Comparison of ENCODE assay signal across 19 mouse cellular contexts in genomic region chr16:30979905-30980304, GRCm38 (mm10).
"Had no signal": no experiment of that assay in that cellular context is flagged by ENCODE, and none has a peak within 500 bp of the region (broad histone marks: within the 10 kb centered on the region; RNA-seq: fewer than 3 reads in every experiment).

No protein-coding gene starts in this region.

- H3K9ac ChIP-seq: liver, embryonic 13.5 days; midbrain, embryonic 13.5 days; neural tube, embryonic 13.5 days had no signal

- H3K27me3 ChIP-seq: liver, embryonic 13.5 days; megakaryocyte, embryonic 14.5 days; midbrain, embryonic 13.5 days; neural tube, embryonic 13.5 days had no signal

- H3K27ac ChIP-seq: hindbrain, postnatal 0 days; liver, embryonic 13.5 days; midbrain, embryonic 10.5 days; midbrain, embryonic 13.5 days; neural tube, embryonic 13.5 days had no signal

- DNase-seq: kidney, adult 18-20 months; kidney, adult 9 months; kidney, postnatal 14 days; kidney, postnatal 4 days; layer of hippocampus, adult 9-11 months; liver, embryonic 13.5 days; retina, postnatal 1 day; right cerebral cortex, postnatal 25 days; spleen, adult 18-20 months; thymus, postnatal 25 days had no signal

- H3K9me3 ChIP-seq: liver, embryonic 13.5 days; megakaryocyte, embryonic 14.5 days; midbrain, embryonic 10.5 days; midbrain, embryonic 13.5 days; neural tube, embryonic 13.5 days had no signal

- H3K4me2 ChIP-seq: liver, embryonic 13.5 days; midbrain, embryonic 13.5 days; neural tube, embryonic 13.5 days had no signal

- H3K4me3 ChIP-seq: liver, embryonic 13.5 days; midbrain, embryonic 10.5 days; midbrain, embryonic 13.5 days; myocyte; neural tube, embryonic 13.5 days had no signal

- ATAC-seq: hindbrain, postnatal 0 days; inflammation-experienced regulatory T-cells, adult 6 months; intestine, embryonic 16.5 days; midbrain, embryonic 13.5 days; midbrain, embryonic 16.5 days had no signal

- H3K36me3 ChIP-seq: liver, embryonic 13.5 days; midbrain, embryonic 10.5 days; midbrain, embryonic 13.5 days; neural tube, embryonic 13.5 days had no signal
